Mouse (Mus musculus) midbrain, embryonic 16.5 days (tissue): ENCODE results near the gene Cbx4. TPM values are rescaled to one million over a fixed set of nuclear protein-coding genes. Genes with fewer than 3 reads are reported as not detected.

Source experiments
- ATAC-seq: fragments of 200-750 bp; cut with Nextera tagmentation; 2 replicates; pipeline ENCODE4 v1.8.0; 2017; ENCODE audit warnings: moderate TSS enrichment
- H3K27ac ChIP-seq: fragments of 300-500 bp; sonication (generic); 2 replicates; pipeline ENCODE4 v1.5.1; 2014; ENCODE audit warnings: mild to moderate bottlenecking, low read length, mixed read lengths
- H3K27me3 ChIP-seq: fragments of 300-500 bp; sonication (generic); 2 replicates; pipeline ENCODE4 v1.6.1; 2014; ENCODE audit warnings: low read depth, low read length, mixed read lengths; ENCODE audit not compliant: control insufficient read depth, insufficient read depth
- H3K36me3 ChIP-seq: fragments of 300-500 bp; sonication (generic); 2 replicates; pipeline ENCODE4 v1.6.1; 2014; ENCODE audit warnings: mild to moderate bottlenecking, low read length, moderate library complexity, mixed read lengths; ENCODE audit not compliant: control insufficient read depth, insufficient read depth
- H3K4me1 ChIP-seq: fragments of 300-500 bp; sonication (generic); 2 replicates; pipeline ENCODE4 v1.6.1; 2014; ENCODE audit warnings: mild to moderate bottlenecking, low read length, mixed read lengths; ENCODE audit not compliant: control insufficient read depth, insufficient read depth
- H3K4me2 ChIP-seq: fragments of 300-500 bp; sonication (generic); 2 replicates; pipeline ENCODE4 v1.6.1; 2014; ENCODE audit warnings: mild to moderate bottlenecking, low read length, mixed read lengths
- H3K4me3 ChIP-seq: fragments of 300-500 bp; sonication (generic); 2 replicates; pipeline ENCODE4 v1.5.1; 2014; ENCODE audit warnings: low read depth, mild to moderate bottlenecking, low read length, moderate library complexity, mixed read lengths
- H3K9ac ChIP-seq: fragments of 300-500 bp; sonication (generic); 2 replicates; pipeline ENCODE4 v1.6.1; 2014; ENCODE audit warnings: low read depth, low read length, mixed read lengths
- H3K9me3 ChIP-seq: fragments of 300-500 bp; sonication (generic); replicated peaks from 2 replicates; pipeline ENCODE4 v1.6.1; 2014; ENCODE audit warnings: mild to moderate bottlenecking, low read length, mixed read lengths; ENCODE audit not compliant: control insufficient read depth, poor library complexity, severe bottlenecking
- WGBS: fragments of 180-500 bp; shearing (Covaris S2); extraction: QIAGEN DNeasy Blood & Tissue Kit; methylation state at CpG from one replicate; pipeline ENCODE4 v1.1.7; 2014; 5-methylcytosine and 5-hydroxymethylcytosine counted together
- polyA plus RNA-seq: library from polyadenylated mRNA; unstranded; fragments of >200 nt; fragmentation: Nextera tagmentation; extraction: Ambion mirVana; gene quantifications from 2 replicates; pipeline ENCODE4 v1.2.1, GENCODE M21; 2015

Cbx4 gene
- polyA plus RNA-seq, 1 experiment from 2014 or later, result 25.6 TPM

GRCm38 (mm10) chr11:119089235-119090075, 3.4 kb upstream of the Cbx4 start:
- WGBS, result under 1% methylated on average over 41 of the region's 41 CpGs
- peaks cover 18% of the 10 kb centered on the region for H3K27me3 ChIP-seq
- peak overlapping the region; percentile 97 for H3K4me2 ChIP-seq
- H3K36me3 ChIP-seq, result no peaks in the 10 kb centered on the region
- H3K4me3 ChIP-seq, result peak overlapping the region; percentile 56
- ATAC-seq, result no peak
- H3K9ac ChIP-seq, result peak overlapping the region; percentile 77
- peaks cover 28% of the 10 kb centered on the region for H3K4me1 ChIP-seq
- H3K9me3 ChIP-seq, result no peaks in the 10 kb centered on the region
- no peak overlapping the region for H3K27ac ChIP-seq

- Histone ChIP-seq H3K27me3 (peaks cover 18% of the 10 kb centered on the region), H3K4me2 (no peak overlapping the region), H3K27ac (no peak overlapping the region), H3K4me1 (peaks cover 36% of the 10 kb centered on the region), H3K36me3 (no peaks in the 10 kb centered on the region), H3K9ac (no peak overlapping the region), H3K4me3 (no peak overlapping the region), H3K9me3 (no peaks in the 10 kb centered on the region)
- no peak for ATAC-seq
- WGBS, result 2% methylated on average over 28 of the region's 28 CpGs
These were observed 2.6 kb upstream of the Cbx4 start for GRCm38 (mm10) chr11:119088391-119089234.

GRCm38 (mm10) chr11:119087301-119088082, 1.5 kb upstream of the Cbx4 start:
- no peak overlapping the region for H3K27ac ChIP-seq
- H3K4me2 ChIP-seq, result no peak overlapping the region
- ATAC-seq, result no peak
- no peaks in the 10 kb centered on the region for H3K9me3 ChIP-seq
- 4% methylated on average over 35 of the region's 35 CpGs for WGBS
- no peak overlapping the region for H3K9ac ChIP-seq
- H3K36me3 ChIP-seq, result no peaks in the 10 kb centered on the region
- H3K27me3 ChIP-seq, result peaks cover 18% of the 10 kb centered on the region
- peaks cover 47% of the 10 kb centered on the region for H3K4me1 ChIP-seq
- H3K4me3 ChIP-seq, result peak overlapping the region; percentile 15; the same call in 1 of the 2 replicates

GRCm38 (mm10) chr11:119085279-119086062, 550 bp downstream of the Cbx4 start:
- Histone ChIP-seq H3K4me1 (peaks cover 62% of the 10 kb centered on the region), H3K4me2 (peak overlapping the region; percentile 76), H3K36me3 (peaks cover 16% of the 10 kb centered on the region; the same call in 1 of the 2 replicates), H3K27me3 (peaks cover 26% of the 10 kb centered on the region), H3K4me3 (peak overlapping the region; percentile 95), H3K9me3 (no peaks in the 10 kb centered on the region), H3K9ac (peak overlapping the region; percentile 94), H3K27ac (peak overlapping the region; percentile 99)
- WGBS, result under 1% methylated on average over 43 of the region's 66 CpGs
- peak; percentile 65 for ATAC-seq

GRCm38 (mm10) chr11:119084446-119085278, 1.4 kb downstream of the Cbx4 start:
- peaks cover 59% of the 10 kb centered on the region for H3K4me1 ChIP-seq
- H3K4me2 ChIP-seq, result peak overlapping the region; percentile 76
- ATAC-seq, result no peak
- H3K9me3 ChIP-seq, result no peaks in the 10 kb centered on the region
- peaks cover 26% of the 10 kb centered on the region for H3K27me3 ChIP-seq
- WGBS, result 2% methylated on average over 18 of the region's 18 CpGs
- peaks cover 16% of the 10 kb centered on the region; the same call in 1 of the 2 replicates for H3K36me3 ChIP-seq
- peak overlapping the region; percentile 95 for H3K4me3 ChIP-seq
- H3K9ac ChIP-seq, result peak overlapping the region; percentile 94
- H3K27ac ChIP-seq, result peak overlapping the region; percentile 99

GRCm38 (mm10) chr11:119083724-119084445, 2.1 kb downstream of the Cbx4 start:
- peaks cover 60% of the 10 kb centered on the region for H3K4me1 ChIP-seq
- WGBS, result 4% methylated on average over 26 of the region's 28 CpGs
- H3K4me2 ChIP-seq, result peak overlapping the region; percentile 76
- peaks cover 19% of the 10 kb centered on the region for H3K27me3 ChIP-seq
- no peak for ATAC-seq
- H3K27ac ChIP-seq, result peak overlapping the region; percentile 99
- no peaks in the 10 kb centered on the region for H3K9me3 ChIP-seq
- H3K36me3 ChIP-seq, result peaks cover 16% of the 10 kb centered on the region; the same call in 1 of the 2 replicates
- H3K9ac ChIP-seq, result peak overlapping the region; percentile 94
- peak overlapping the region; percentile 95 for H3K4me3 ChIP-seq
